Mouse (Mus musculus) lung, postnatal 0 days (tissue): ENCODE data around the gene Agr2.

ENCODE experiments used
- CTCF ChIP-seq: IDR thresholded peaks from 2 replicates; pipeline ENCODE4 v1.5.1; 2016; ENCODE audit warnings: antibody characterized with exemption, mild to moderate bottlenecking
- EP300 ChIP-seq: IDR thresholded peaks from 2 replicates; pipeline ENCODE4 v1.6.1; 2016; ENCODE audit warnings: antibody characterized with exemption, mild to moderate bottlenecking, control low read depth

DNA sequence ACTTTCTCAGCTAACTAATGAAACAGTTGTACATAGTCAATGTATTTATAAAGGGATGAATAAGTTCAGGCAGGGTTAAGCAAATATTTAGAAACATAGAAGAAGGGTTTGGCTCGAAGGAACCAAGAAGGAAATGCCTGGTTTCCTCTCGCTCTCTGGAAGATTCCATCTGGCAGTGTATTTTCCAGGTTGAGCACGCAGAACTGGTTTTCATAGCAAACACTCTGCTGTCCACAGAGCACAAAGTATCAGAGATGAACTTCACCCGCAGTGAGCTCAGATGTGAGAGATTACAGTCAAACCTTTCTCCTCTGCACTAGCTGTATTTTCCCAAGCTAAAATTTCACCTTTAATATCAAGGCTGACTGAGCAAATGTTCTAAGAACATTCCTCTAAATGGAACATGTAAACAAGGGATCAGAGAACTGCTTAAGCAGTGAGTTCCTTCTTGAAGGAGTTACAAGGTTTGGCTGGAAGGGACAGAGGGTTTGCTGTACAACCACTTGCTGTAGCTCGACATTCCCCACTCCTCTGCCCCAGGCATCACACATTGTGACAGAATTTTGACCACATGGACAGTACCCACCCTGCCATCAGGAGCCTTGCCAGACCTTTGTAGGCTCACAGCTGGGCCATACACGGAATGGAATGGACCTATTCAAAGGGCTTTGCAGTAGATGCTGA, 15.8 kb downstream of the Agr2 start:
- no peak for TF ChIP-seq CTCF
- TF ChIP-seq EP300 = 0 out of 2 replicates have a peak, but pooled peaks have one; percentile 23
